ENCODE assay signal across 11 mouse cellular contexts in genomic region chr14:25471035-25471434, GRCm38 (mm10). TPM values are rescaled to one million over a fixed set of nuclear protein-coding genes. Genes with fewer than 3 reads are reported as not detected.
DNase-seq lines count a peak whose midpoint lies in the region; ATAC-seq and TF ChIP-seq lines count a peak whose summit lies in the region.
"Had no signal": no experiment of that assay in that cellular context is flagged by ENCODE, and none has a peak within 500 bp of the region (broad histone marks: within the 10 kb centered on the region; RNA-seq: fewer than 3 reads in every experiment).

No protein-coding gene starts in this region.

- TF ChIP-seq POLR2A in bone marrow, adult 2 months (IDR thresholded peaks at IDR 0.05; ENCODE audit: borderline replicate concordance, control insufficient read depth, low read depth, low read length) = no peak

- TF ChIP-seq CTCF in bone marrow, adult 2 months (IDR thresholded peaks at IDR 0.05; ENCODE audit: control insufficient read depth, insufficient read depth, low read length) = peak; percentile 58
- TF ChIP-seq CTCF in liver, embryonic 14.5 days (IDR thresholded peaks at IDR 0.05; ENCODE audit: low read depth) = peak; percentile 30; the same call in 1 of the 2 replicates

- no peaks in the 10 kb centered on the region for H3K9me3 ChIP-seq in kidney, embryonic 16.5 days (ENCODE audit: low read length)
- H3K9me3 ChIP-seq in liver, embryonic 14.5 days (ENCODE audit: control insufficient read depth, low read length) = no peaks in the 10 kb centered on the region
- H3K9me3 ChIP-seq: megakaryocyte, embryonic 14.5 days had no signal

- 14% methylated on average over 2 of the region's 2 CpGs for WGBS in kidney, embryonic 16.5 days
- 2% methylated on average over 2 of the region's 2 CpGs for WGBS in bone marrow, adult 2 months
- WGBS in liver, embryonic 14.5 days (ENCODE audit: insufficient replicate concordance) = 14% methylated on average over 2 of the region's 2 CpGs

- ATAC-seq in kidney, embryonic 16.5 days (ENCODE audit: low FRiP score, low TSS enrichment) = no peak
- no peak for ATAC-seq in liver, embryonic 14.5 days (ENCODE audit: insufficient read depth)

- 0 out of 2 replicates have a peak overlapping the region, but pooled peaks have one; percentile 87 for H3K27ac ChIP-seq in kidney, embryonic 16.5 days (ENCODE audit: low read length)
- H3K27ac ChIP-seq in bone marrow, adult 2 months (ENCODE audit: control insufficient read depth, insufficient read depth, low read depth, low read length, poor library complexity) = peak overlapping the region; percentile 21
- H3K27ac ChIP-seq in liver, embryonic 14.5 days = no peak overlapping the region

- no peak overlapping the region for H3K4me2 ChIP-seq in kidney, embryonic 16.5 days (replicated peaks; ENCODE audit: low read depth, low read length)
- H3K4me2 ChIP-seq in liver, embryonic 14.5 days (ENCODE audit: low read depth) = no peak overlapping the region

- H3K9ac ChIP-seq in kidney, embryonic 16.5 days (replicated peaks; ENCODE audit: low read length) = no peak overlapping the region
- no peak overlapping the region for H3K9ac ChIP-seq in liver, embryonic 14.5 days (replicated peaks)

- H3K36me3 ChIP-seq in kidney, embryonic 16.5 days (ENCODE audit: insufficient read depth, low read length) = no peaks in the 10 kb centered on the region
- H3K36me3 ChIP-seq in liver, embryonic 14.5 days (replicated peaks; ENCODE audit: control insufficient read depth, insufficient read depth, low read depth) = no peaks in the 10 kb centered on the region

- intact Hi-C loops in left cerebral cortex, postnatal 4 days (cut with DNase I) = no loop called here

- DNase-seq in cerebellum, adult 11-12 months = peak; percentile 26
- DNase-seq in cerebellum, postnatal 36 days = no peak
- no peak for DNase-seq in kidney, adult 18-20 months
- DNase-seq in liver, embryonic 14.5 days (ENCODE audit: low read depth in 3 of 3, low spot score in 3 of 3) = no peak
- no peak for DNase-seq in left cerebral cortex, postnatal 4 days
- DNase-seq in ovary, postnatal 10 days (ENCODE audit: low spot score) = no peak
- DNase-seq: gastrocnemius, postnatal 25 days; right cerebral cortex, postnatal 25 days had no signal

- H3K4me3 ChIP-seq in kidney, embryonic 16.5 days (ENCODE audit: low read length) = no peak overlapping the region
- H3K4me3 ChIP-seq in bone marrow, adult 2 months (replicated peaks; ENCODE audit: control insufficient read depth, low read depth, low read length) = no peak overlapping the region
- H3K4me3 ChIP-seq in liver, embryonic 14.5 days (ENCODE audit: insufficient read depth in 1 of 2, low read depth in 2 of 2, low read length in 2 of 2) = no peak overlapping the region

- no peak for TF ChIP-seq EP300 in liver, embryonic 14.5 days (IDR thresholded peaks at IDR 0.05; ENCODE audit: low read depth)

- no peaks in the 10 kb centered on the region for H3K27me3 ChIP-seq in kidney, embryonic 16.5 days (ENCODE audit: insufficient read depth, low read length)
- no peaks in the 10 kb centered on the region for H3K27me3 ChIP-seq in liver, embryonic 14.5 days (ENCODE audit: control insufficient read depth, insufficient read depth, low read length)
- H3K27me3 ChIP-seq: megakaryocyte, embryonic 14.5 days had no signal

- peaks cover 96% of the 10 kb centered on the region for H3K4me1 ChIP-seq in kidney, embryonic 16.5 days (ENCODE audit: insufficient read depth, low read length)
- H3K4me1 ChIP-seq in bone marrow, adult 2 months (ENCODE audit: control insufficient read depth, insufficient read depth, low read length) = peaks cover 32% of the 10 kb centered on the region
- H3K4me1 ChIP-seq in liver, embryonic 14.5 days (replicated peaks; ENCODE audit: control insufficient read depth in 2 of 2, insufficient read depth in 2 of 2, low read length in 1 of 2) = peaks cover 2 to 37% of the 10 kb centered on the region in 2 experiments

RNA-seq across cellular contexts. Expression of gene Zmiz1, which starts 12.1 kb away (rescaled TPM):
- 36.0 and 46.6 TPM in 2 replicates for polyA plus RNA-seq in kidney, embryonic 16.5 days (2015; fragmentation: Nextera tagmentation; extraction: Ambion mirVana)
- polyA plus RNA-seq in bone marrow, adult 2 months (2011; ENCODE audit: insufficient read depth, insufficient read length, low replicate concordance, missing spikeins) = 12.6 and 27.2 TPM in 2 replicates
- 3.4 and 3.6 TPM in 2 replicates for polyA plus RNA-seq in liver, embryonic 14.5 days (2012; rRNA removed)
- 4.0 and 4.6 TPM in 2 replicates for polyA plus RNA-seq in liver, embryonic 14.5 days (2014; fragmentation: Nextera tagmentation; extraction: Ambion mirVana)
- 100 to 1,000 TPM; 149 to 152 TPM for total RNA-seq in left cerebral cortex, postnatal 4 days (2021)
